Mouse (Mus musculus): ENCODE measurements around the gene AC170998.1. TPM values are rescaled to one million over a fixed set of nuclear protein-coding genes. Genes with fewer than 3 reads are reported as not detected.
A peak's percentile ranks its signal among the peaks of the same experiment; 100 is the strongest.

The AC170998.1 gene
- polyA plus RNA-seq, 1 experiment from 2014 or later: 30.9 TPM

GRCm38 (mm10) chr17:28702646-28703045, 23.2 kb upstream of the AC170998.1 start:
- ATAC-seq: no peak
- ChIA-PET CTCF (interaction anchor here (1.5 kb wide), 1 partner anchor 12 kb away, joined by 4 read pairs; the partner anchor contains the start of genes Mapk14 and Slc26a8), POLR2A (no interaction called here)
- TF ChIP-seq CTCF (IDR thresholded peaks at IDR 0.05): no peak
- no peaks in the 10 kb centered on the region for H3K27me3 ChIP-seq
- no peak for DNase-seq (ENCODE audit: low read depth, low spot score)
- in situ Hi-C loops (cut with MboI; ENCODE audit: low pct_unique_long_range_greater_than_20kb): no loop called here

GRCm38 (mm10) chr17:28706697-28707096, 19.2 kb upstream of the AC170998.1 start:
- no peak for ATAC-seq
- no peaks in the 10 kb centered on the region for H3K27me3 ChIP-seq
- DNase-seq (ENCODE audit: low read depth, low spot score): no peak
- POLR2A ChIA-PET: interaction anchor here (0.8 to 1.5 kb wide), 2 partner anchors 9 to 15 kb away, joined by 3 to 5 read pairs; partner anchors contain the start of gene Mapk14
- CTCF ChIA-PET: interaction anchor here (1.0 to 1.9 kb wide), 2 partner anchors 10 to 12 kb away, joined by 3 to 4 read pairs; no protein-coding TSS in a partner anchor
- in situ Hi-C loops (cut with MboI; ENCODE audit: low pct_unique_long_range_greater_than_20kb): no loop called here
- no peak for TF ChIP-seq CTCF (IDR thresholded peaks at IDR 0.05)

GRCm38 (mm10) chr17:28707136-28707627, 18.7 kb upstream of the AC170998.1 start:
- in situ Hi-C loops (cut with MboI; ENCODE audit: low pct_unique_long_range_greater_than_20kb): no loop called here
- no peak for TF ChIP-seq CTCF (IDR thresholded peaks at IDR 0.05)
- H3K27me3 ChIP-seq: no peaks in the 10 kb centered on the region
- ATAC-seq (no peak), DNase-seq (ENCODE audit: low read depth, low spot score) (no peak)
- ChIA-PET POLR2A (no interaction called here), CTCF (interaction anchor here (1.0 to 1.9 kb wide), 2 partner anchors 9 to 12 kb away, joined by 3 to 4 read pairs; no protein-coding TSS in a partner anchor)

GRCm38 (mm10) chr17:28707816-28708215, 18.1 kb upstream of the AC170998.1 start:
- ChIA-PET CTCF (interaction anchor here (1.0 kb wide), 1 partner anchor 13 kb away, joined by 3 read pairs; no protein-coding TSS in a partner anchor), POLR2A (no interaction called here)
- in situ Hi-C loops (cut with MboI; ENCODE audit: low pct_unique_long_range_greater_than_20kb): no loop called here
- ATAC-seq (no peak), DNase-seq (ENCODE audit: low read depth, low spot score) (no peak)
- no peaks in the 10 kb centered on the region for H3K27me3 ChIP-seq
- no peak for TF ChIP-seq CTCF (IDR thresholded peaks at IDR 0.05)

- no peaks in the 10 kb centered on the region for H3K27me3 ChIP-seq
- DNase-seq (ENCODE audit: low read depth, low spot score) (no peak), ATAC-seq (no peak)
- ChIA-PET POLR2A (no interaction called here), CTCF (no interaction called here)
- TF ChIP-seq CTCF (IDR thresholded peaks at IDR 0.05): no peak
- in situ Hi-C loops (cut with MboI; ENCODE audit: low pct_unique_long_range_greater_than_20kb): no loop called here
Measured at GRCm38 (mm10) chr17:28708989-28709388, 16.9 kb upstream of the AC170998.1 start.

GRCm38 (mm10) chr17:28709552-28710290, 16.2 kb upstream of the AC170998.1 start:
- in situ Hi-C loops (cut with MboI; ENCODE audit: low pct_unique_long_range_greater_than_20kb): no loop called here
- ATAC-seq: no peak
- POLR2A ChIA-PET: no interaction called here
- DNase-seq (ENCODE audit: low read depth, low spot score): no peak
- CTCF ChIA-PET: interaction anchor here (2.0 kb wide), 1 partner anchor 13 kb away, joined by 5 read pairs; no protein-coding TSS in a partner anchor
- no peaks in the 10 kb centered on the region for H3K27me3 ChIP-seq
- TF ChIP-seq CTCF (IDR thresholded peaks at IDR 0.05): no peak

- in situ Hi-C loops (cut with MboI; ENCODE audit: low pct_unique_long_range_greater_than_20kb): no loop called here
Measured at GRCm38 (mm10) chr17:28710291-28710688, 15.6 kb upstream of the AC170998.1 start.

GRCm38 (mm10) chr17:28711237-28711636, 14.6 kb upstream of the AC170998.1 start:
- no peak for ATAC-seq
- in situ Hi-C loops (cut with MboI; ENCODE audit: low pct_unique_long_range_greater_than_20kb): no loop called here
- POLR2A ChIA-PET: interaction anchor here (0.8 kb wide), 1 partner anchor 10 kb away, joined by 5 read pairs; no protein-coding TSS in a partner anchor

More at GRCm38 (mm10) chr17:28710291-28710688, 15.6 kb upstream of the AC170998.1 start:
- no peak for TF ChIP-seq CTCF (IDR thresholded peaks at IDR 0.05)
- H3K27me3 ChIP-seq: no peaks in the 10 kb centered on the region
- ChIA-PET POLR2A (no interaction called here), CTCF (interaction anchor here (0.8 to 2.0 kb wide), 3 partner anchors 9 to 21 kb away, joined by 3 to 5 read pairs (median 3); no protein-coding TSS in a partner anchor)
- DNase-seq (ENCODE audit: low read depth, low spot score) (no peak), ATAC-seq (no peak)

GRCm38 (mm10) chr17:28712305-28712704, 13.6 kb upstream of the AC170998.1 start:
- ChIA-PET POLR2A (no interaction called here), CTCF (interaction anchor here (1.6 kb wide), 1 partner anchor 9 kb away, joined by 6 read pairs; no protein-coding TSS in a partner anchor)
- no peak for TF ChIP-seq CTCF (IDR thresholded peaks at IDR 0.05)
- no peak for ATAC-seq
- no peaks in the 10 kb centered on the region for H3K27me3 ChIP-seq
- in situ Hi-C loops (cut with MboI; ENCODE audit: low pct_unique_long_range_greater_than_20kb): no loop called here
- no peak for DNase-seq (ENCODE audit: low read depth, low spot score)

More at GRCm38 (mm10) chr17:28711237-28711636, 14.6 kb upstream of the AC170998.1 start:
- no peak for DNase-seq (ENCODE audit: low read depth, low spot score)
- no peaks in the 10 kb centered on the region for H3K27me3 ChIP-seq
- TF ChIP-seq CTCF (IDR thresholded peaks at IDR 0.05): no peak
- CTCF ChIA-PET: interaction anchor here (0.8 to 2.0 kb wide), 5 partner anchors 10 to 20 kb away, joined by 3 to 6 read pairs (median 5); no protein-coding TSS in a partner anchor

- TF ChIP-seq CTCF (IDR thresholded peaks at IDR 0.05): peak; percentile 51
- in situ Hi-C loops (cut with MboI; ENCODE audit: low pct_unique_long_range_greater_than_20kb): no loop called here
- DNase-seq (ENCODE audit: low read depth, low spot score) (no peak), ATAC-seq (no peak)
- ChIA-PET CTCF (no interaction called here), POLR2A (no interaction called here)
- H3K27me3 ChIP-seq: no peaks in the 10 kb centered on the region
Measured at GRCm38 (mm10) chr17:28714006-28714405, 11.9 kb upstream of the AC170998.1 start.
